Mouse (Mus musculus) lung, postnatal 0 days (tissue): ENCODE data around the gene Arhgap32. TPM values are rescaled to one million over a fixed set of nuclear protein-coding genes. Genes with fewer than 3 reads are reported as not detected.
A peak's percentile ranks its signal among the peaks of the same experiment; 100 is the strongest.

ENCODE experiments used
- ATAC-seq: fragments of 200-750 bp; cut with Nextera tagmentation; 2 replicates; pipeline ENCODE4 v1.8.0; 2017; ENCODE audit warnings: moderate library complexity
- DNase-seq: peaks from one replicate; pipeline ENCODE4 v3.0.0-alpha.2; 2016; ENCODE audit warnings: low spot score
- H3K27ac ChIP-seq: fragments of 300-500 bp; sonication (generic); 2 replicates; pipeline ENCODE4 v1.5.1; 2014; ENCODE audit warnings: antibody characterized with exemption, mild to moderate bottlenecking, low read length, mixed read lengths
- H3K27me3 ChIP-seq: fragments of 300-500 bp; sonication (generic); replicated peaks from 2 replicates; pipeline ENCODE4 v1.6.1; 2014; ENCODE audit warnings: low read length, mixed read lengths; ENCODE audit not compliant: insufficient read depth
- H3K36me3 ChIP-seq: fragments of 300-500 bp; sonication (generic); 2 replicates; pipeline ENCODE4 v1.6.1; 2014; ENCODE audit warnings: low read length, mixed read lengths; ENCODE audit not compliant: insufficient read depth
- H3K4me1 ChIP-seq: fragments of 300-500 bp; sonication (generic); 2 replicates; pipeline ENCODE4 v1.6.1; 2014; ENCODE audit warnings: antibody characterized with exemption, low read depth, low read length, mixed read lengths; ENCODE audit not compliant: insufficient read depth
- H3K4me2 ChIP-seq: fragments of 300-500 bp; sonication (generic); replicated peaks from 2 replicates; pipeline ENCODE4 v1.6.1; 2014; ENCODE audit warnings: low read depth, mild to moderate bottlenecking, low read length, moderate library complexity, mixed read lengths
- H3K4me3 ChIP-seq: fragments of 300-500 bp; sonication (generic); 2 replicates; pipeline ENCODE4 v1.5.1; 2014; ENCODE audit warnings: low read depth, low read length
- H3K9ac ChIP-seq: fragments of 300-500 bp; sonication (generic); replicated peaks from 2 replicates; pipeline ENCODE4 v1.6.1; 2014; ENCODE audit warnings: low read depth, mild to moderate bottlenecking
- H3K9me3 ChIP-seq: fragments of 300-500 bp; sonication (generic); 2 replicates; pipeline ENCODE4 v1.6.1; 2016; ENCODE audit warnings: low read length, mixed read lengths
- CTCF ChIP-seq: IDR thresholded peaks from 2 replicates; pipeline ENCODE4 v1.5.1; 2016; ENCODE audit warnings: antibody characterized with exemption, mild to moderate bottlenecking
- EP300 ChIP-seq: IDR thresholded peaks from 2 replicates; pipeline ENCODE4 v1.6.1; 2016; ENCODE audit warnings: antibody characterized with exemption, mild to moderate bottlenecking, control low read depth
- WGBS: fragments of 180-500 bp; shearing (Covaris S2); extraction: QIAGEN DNeasy Blood & Tissue Kit; methylation state at CpG from one replicate; pipeline ENCODE4 v1.1.7; 2014; 5-methylcytosine and 5-hydroxymethylcytosine counted together
- polyA plus RNA-seq: library from polyadenylated mRNA; unstranded; fragments of >200 nt; fragmentation: Nextera tagmentation; extraction: Ambion mirVana; gene quantifications from 2 replicates; pipeline ENCODE4 v1.2.1, GENCODE M21; 2015

The Arhgap32 gene
- polyA plus RNA-seq, 1 experiment from 2014 or later = 2.8 TPM

GRCm38 (mm10) chr9:32253721-32254120, 137.8 kb downstream of the Arhgap32 start:
- Histone ChIP-seq H3K36me3 (peaks cover 28% of the 10 kb centered on the region; the same call in 1 of the 2 replicates), H3K27ac (no peak overlapping the region), H3K4me1 (no peaks in the 10 kb centered on the region), H3K4me3 (no peak overlapping the region), H3K4me2 (no peak overlapping the region), H3K9ac (no peak overlapping the region), H3K27me3 (no peaks in the 10 kb centered on the region), H3K9me3 (no peaks in the 10 kb centered on the region)
- DNase-seq (no peak), ATAC-seq (no peak)
- 88% methylated on average over 4 of the region's 4 CpGs for WGBS
- TF ChIP-seq CTCF (no peak), EP300 (no peak)

- no peaks in the 10 kb centered on the region for H3K9me3 ChIP-seq
- ATAC-seq (no peak), DNase-seq (no peak)
- H3K27ac ChIP-seq = no peak overlapping the region
- H3K27me3 ChIP-seq = no peaks in the 10 kb centered on the region
- WGBS = 89% methylated on average over 8 of the region's 8 CpGs
- H3K36me3 ChIP-seq = peaks cover 33% of the 10 kb centered on the region
- no peak overlapping the region for H3K4me3 ChIP-seq
- no peak overlapping the region for H3K9ac ChIP-seq
- H3K4me2 ChIP-seq = no peak overlapping the region
- no peak for TF ChIP-seq CTCF
- TF ChIP-seq EP300 = no peak
- H3K4me1 ChIP-seq = no peaks in the 10 kb centered on the region
These were observed 141.4 kb downstream of the Arhgap32 start for GRCm38 (mm10) chr9:32257365-32257764.

- Histone ChIP-seq H3K27ac (no peak overlapping the region), H3K36me3 (peaks cover 33% of the 10 kb centered on the region), H3K4me3 (no peak overlapping the region), H3K4me1 (no peaks in the 10 kb centered on the region), H3K4me2 (no peak overlapping the region), H3K9me3 (no peaks in the 10 kb centered on the region), H3K9ac (no peak overlapping the region), H3K27me3 (no peaks in the 10 kb centered on the region)
- DNase-seq (no peak), ATAC-seq (peak; percentile 40; the same call in 1 of the 2 replicates)
- no peak for TF ChIP-seq CTCF
- WGBS = 81% methylated on average over 2 of the region's 2 CpGs
These were observed 141.9 kb downstream of the Arhgap32 start for GRCm38 (mm10) chr9:32257882-32258281.

- H3K27me3 ChIP-seq = no peaks in the 10 kb centered on the region
- H3K9ac ChIP-seq = no peak overlapping the region
- no peaks in the 10 kb centered on the region for H3K4me1 ChIP-seq
- H3K27ac ChIP-seq = no peak overlapping the region
- H3K36me3 ChIP-seq = no peaks in the 10 kb centered on the region
- DNase-seq (peak; percentile 91), ATAC-seq (peak; percentile 68)
- no peak overlapping the region for H3K4me3 ChIP-seq
- TF ChIP-seq CTCF (peak; percentile 84), EP300 (no peak)
- 12% methylated on average over 5 of the region's 5 CpGs for WGBS
- no peaks in the 10 kb centered on the region for H3K9me3 ChIP-seq
- H3K4me2 ChIP-seq = no peak overlapping the region
These were observed 156.0 kb downstream of the Arhgap32 start for GRCm38 (mm10) chr9:32271896-32272444.

GRCm38 (mm10) chr9:32278052-32278451, 162.1 kb downstream of the Arhgap32 start:
- Histone ChIP-seq H3K27ac (no peak overlapping the region), H3K9me3 (no peaks in the 10 kb centered on the region), H3K4me3 (no peak overlapping the region), H3K4me1 (no peaks in the 10 kb centered on the region), H3K27me3 (no peaks in the 10 kb centered on the region), H3K9ac (no peak overlapping the region), H3K4me2 (no peak overlapping the region), H3K36me3 (no peaks in the 10 kb centered on the region)
- 74% methylated on average over 5 of the region's 5 CpGs for WGBS
- no peak for DNase-seq
- TF ChIP-seq EP300 (no peak), CTCF (no peak)
- ATAC-seq = no peak

GRCm38 (mm10) chr9:32279789-32280188, 163.9 kb downstream of the Arhgap32 start:
- TF ChIP-seq CTCF (no peak), EP300 (no peak)
- no peak for ATAC-seq
- 63% methylated on average over 3 of the region's 3 CpGs for WGBS

GRCm38 (mm10) chr9:32280456-32280855, 164.5 kb downstream of the Arhgap32 start:
- TF ChIP-seq CTCF (no peak), EP300 (no peak)
- DNase-seq = no peak
- Histone ChIP-seq H3K4me1 (no peaks in the 10 kb centered on the region), H3K9me3 (no peaks in the 10 kb centered on the region), H3K4me3 (no peak overlapping the region), H3K9ac (no peak overlapping the region), H3K27ac (no peak overlapping the region), H3K36me3 (no peaks in the 10 kb centered on the region), H3K27me3 (no peaks in the 10 kb centered on the region), H3K4me2 (no peak overlapping the region)
- no peak for ATAC-seq
- WGBS = 59% methylated on average over 5 of the region's 5 CpGs

More at GRCm38 (mm10) chr9:32279789-32280188, 163.9 kb downstream of the Arhgap32 start:
- Histone ChIP-seq H3K4me3 (no peak overlapping the region), H3K9me3 (no peaks in the 10 kb centered on the region), H3K4me1 (no peaks in the 10 kb centered on the region), H3K9ac (no peak overlapping the region), H3K36me3 (no peaks in the 10 kb centered on the region), H3K27ac (no peak overlapping the region), H3K4me2 (no peak overlapping the region), H3K27me3 (no peaks in the 10 kb centered on the region)
- DNase-seq = no peak
